Mouse (Mus musculus): ENCODE measurements at regions not wholly inside any gene's neighbourhood (a gene's known extent, or its start where the extent isn't known, plus 50 kb on each side); places are given as distances from the start of the nearest gene placed in this dataset.

- ATAC-seq (replicated peaks; ENCODE audit: low FRiP score, low read depth) (no peak; the same call in 1 of the 2 replicates), DNase-seq (ENCODE audit: low spot score) (no peak)
- no peak for TF ChIP-seq CTCF (IDR thresholded peaks at IDR 0.05; ENCODE audit: low read depth)
- H3K9me3 ChIP-seq (replicated peaks; ENCODE audit: low read length) = no peaks in the 10 kb centered on the region
- H3K4me3 ChIP-seq (replicated peaks; ENCODE audit: low read depth, low read length) = no peak overlapping the region
- H3K27me3 ChIP-seq (ENCODE audit: insufficient read depth, low read length) = no peaks in the 10 kb centered on the region
- H3K4me2 ChIP-seq (ENCODE audit: low read length) = no peak overlapping the region
- H3K4me1 ChIP-seq (replicated peaks; ENCODE audit: insufficient read depth, low read length) = no peaks in the 10 kb centered on the region
- H3K9ac ChIP-seq (ENCODE audit: low read depth, low read length) = no peak overlapping the region
- 58% methylated on average over 2 of the region's 2 CpGs for WGBS
- H3K36me3 ChIP-seq (ENCODE audit: insufficient read depth, low read length) = no peaks in the 10 kb centered on the region
- H3K27ac ChIP-seq = no peak overlapping the region
Measured at GRCm38 (mm10) chr15:36931460-36931859, 76.1 kb downstream of the Zfp706 start.

GRCm38 (mm10) chr15:36930433-36930832, 77.1 kb downstream of the Zfp706 start:
- Histone ChIP-seq H3K4me3 (replicated peaks; ENCODE audit: low read depth, low read length) (no peak overlapping the region), H3K9me3 (replicated peaks; ENCODE audit: low read length) (no peaks in the 10 kb centered on the region), H3K27ac (no peak overlapping the region), H3K27me3 (ENCODE audit: insufficient read depth, low read length) (no peaks in the 10 kb centered on the region), H3K9ac (ENCODE audit: low read depth, low read length) (no peak overlapping the region), H3K36me3 (ENCODE audit: insufficient read depth, low read length) (no peaks in the 10 kb centered on the region), H3K4me1 (replicated peaks; ENCODE audit: insufficient read depth, low read length) (no peaks in the 10 kb centered on the region), H3K4me2 (ENCODE audit: low read length) (no peak overlapping the region)
- 77% methylated on average over 6 of the region's 6 CpGs for WGBS
- DNase-seq (ENCODE audit: low spot score) = no peak
- ATAC-seq (replicated peaks; ENCODE audit: low FRiP score, low read depth) = no peak
- TF ChIP-seq CTCF (IDR thresholded peaks at IDR 0.05; ENCODE audit: low read depth) = no peak

- Histone ChIP-seq H3K4me1 (replicated peaks; ENCODE audit: insufficient read depth, low read length) (no peaks in the 10 kb centered on the region), H3K27ac (no peak overlapping the region), H3K9ac (ENCODE audit: low read depth, low read length) (no peak overlapping the region), H3K4me3 (replicated peaks; ENCODE audit: low read depth, low read length) (no peak overlapping the region), H3K9me3 (replicated peaks; ENCODE audit: low read length) (no peaks in the 10 kb centered on the region), H3K27me3 (ENCODE audit: insufficient read depth, low read length) (no peaks in the 10 kb centered on the region), H3K36me3 (ENCODE audit: insufficient read depth, low read length) (no peaks in the 10 kb centered on the region), H3K4me2 (ENCODE audit: low read length) (no peak overlapping the region)
- TF ChIP-seq CTCF (IDR thresholded peaks at IDR 0.05; ENCODE audit: low read depth) = no peak
- no peak for DNase-seq (ENCODE audit: low spot score)
- 75% methylated on average over 2 of the region's 2 CpGs for WGBS
- ATAC-seq (replicated peaks; ENCODE audit: low FRiP score, low read depth) = no peak
Measured at GRCm38 (mm10) chr15:36929786-36930185, 77.8 kb downstream of the Zfp706 start.

GRCm38 (mm10) chr15:36929088-36929487, 78.5 kb downstream of the Zfp706 start:
- DNase-seq (ENCODE audit: low spot score) = no peak
- no peaks in the 10 kb centered on the region for H3K36me3 ChIP-seq (ENCODE audit: insufficient read depth, low read length)
- no peak for TF ChIP-seq CTCF (IDR thresholded peaks at IDR 0.05; ENCODE audit: low read depth)
- H3K4me2 ChIP-seq (ENCODE audit: low read length) = no peak overlapping the region
- H3K27me3 ChIP-seq (ENCODE audit: insufficient read depth, low read length) = no peaks in the 10 kb centered on the region
- no peaks in the 10 kb centered on the region for H3K4me1 ChIP-seq (replicated peaks; ENCODE audit: insufficient read depth, low read length)
- no peak for ATAC-seq (replicated peaks; ENCODE audit: low FRiP score, low read depth)
- no peak overlapping the region for H3K4me3 ChIP-seq (replicated peaks; ENCODE audit: low read depth, low read length)
- no peak overlapping the region for H3K9ac ChIP-seq (ENCODE audit: low read depth, low read length)
- 97% methylated on average over 3 of the region's 3 CpGs for WGBS
- no peak overlapping the region for H3K27ac ChIP-seq
- no peaks in the 10 kb centered on the region for H3K9me3 ChIP-seq (replicated peaks; ENCODE audit: low read length)

GRCm38 (mm10) chr15:36928678-36929077, 78.9 kb downstream of the Zfp706 start:
- no peak overlapping the region for H3K4me2 ChIP-seq (ENCODE audit: low read length)
- H3K4me3 ChIP-seq (replicated peaks; ENCODE audit: low read depth, low read length) = no peak overlapping the region
- H3K9me3 ChIP-seq (replicated peaks; ENCODE audit: low read length) = no peaks in the 10 kb centered on the region
- H3K27ac ChIP-seq = no peak overlapping the region
- H3K27me3 ChIP-seq (ENCODE audit: insufficient read depth, low read length) = no peaks in the 10 kb centered on the region
- TF ChIP-seq CTCF (IDR thresholded peaks at IDR 0.05; ENCODE audit: low read depth) = no peak
- no peaks in the 10 kb centered on the region for H3K4me1 ChIP-seq (replicated peaks; ENCODE audit: insufficient read depth, low read length)
- no peaks in the 10 kb centered on the region for H3K36me3 ChIP-seq (ENCODE audit: insufficient read depth, low read length)
- 93% methylated on average over 4 of the region's 4 CpGs for WGBS
- no peak for ATAC-seq (replicated peaks; ENCODE audit: low FRiP score, low read depth)
- no peak for DNase-seq (ENCODE audit: low spot score)
- no peak overlapping the region for H3K9ac ChIP-seq (ENCODE audit: low read depth, low read length)

GRCm38 (mm10) chr15:36927436-36927835, 80.1 kb downstream of the Zfp706 start:
- no peak for TF ChIP-seq CTCF (IDR thresholded peaks at IDR 0.05; ENCODE audit: low read depth)
- Histone ChIP-seq H3K27me3 (ENCODE audit: insufficient read depth, low read length) (no peaks in the 10 kb centered on the region), H3K4me2 (ENCODE audit: low read length) (no peak overlapping the region), H3K4me3 (replicated peaks; ENCODE audit: low read depth, low read length) (no peak overlapping the region), H3K36me3 (ENCODE audit: insufficient read depth, low read length) (no peaks in the 10 kb centered on the region), H3K9me3 (replicated peaks; ENCODE audit: low read length) (no peaks in the 10 kb centered on the region), H3K4me1 (replicated peaks; ENCODE audit: insufficient read depth, low read length) (no peaks in the 10 kb centered on the region), H3K27ac (no peak overlapping the region), H3K9ac (ENCODE audit: low read depth, low read length) (no peak overlapping the region)
- DNase-seq (ENCODE audit: low spot score) (no peak), ATAC-seq (replicated peaks; ENCODE audit: low FRiP score, low read depth) (no peak)
- WGBS = 58% methylated on average over 5 of the region's 5 CpGs

- Histone ChIP-seq H3K9ac (ENCODE audit: low read depth, low read length) (no peak overlapping the region), H3K4me2 (ENCODE audit: low read length) (no peak overlapping the region), H3K27me3 (ENCODE audit: insufficient read depth, low read length) (no peaks in the 10 kb centered on the region), H3K4me1 (replicated peaks; ENCODE audit: insufficient read depth, low read length) (no peaks in the 10 kb centered on the region), H3K9me3 (replicated peaks; ENCODE audit: low read length) (no peaks in the 10 kb centered on the region), H3K36me3 (ENCODE audit: insufficient read depth, low read length) (no peaks in the 10 kb centered on the region), H3K27ac (no peak overlapping the region; the same call in 1 of the 2 replicates), H3K4me3 (replicated peaks; ENCODE audit: low read depth, low read length) (no peak overlapping the region)
- DNase-seq (ENCODE audit: low spot score) (no peak), ATAC-seq (replicated peaks; ENCODE audit: low FRiP score, low read depth) (no peak)
- TF ChIP-seq CTCF (IDR thresholded peaks at IDR 0.05; ENCODE audit: low read depth) = no peak
- 47% methylated on average over 6 of the region's 6 CpGs for WGBS
Measured at GRCm38 (mm10) chr15:36924171-36924570, 83.4 kb downstream of the Zfp706 start.
